Mouse (Mus musculus) kidney, adult 9 months (tissue): ENCODE results near the gene Gemin5.
"Not testable (repeated sequence)": the region's sequence is repeated elsewhere in the genome, so short reads cannot be mapped to it uniquely, and the experiment has no call there.

Source experiments
- DNase-seq: peaks from one replicate; pipeline ENCODE4 v3.0.0; 2022

Gemin5 gene

GRCm38 (mm10) chr11:58107009-58107408 is 61.3 kb downstream of the Gemin5 start:
- no peak for DNase-seq

- no peak for DNase-seq
These were observed 64.0 kb downstream of the Gemin5 start for GRCm38 (mm10) chr11:58104351-58104791.

- DNase-seq: peak; percentile 99
These were observed 64.5 kb downstream of the Gemin5 start, which contains the start of gene Cnot8 for GRCm38 (mm10) chr11:58103697-58104306. Cnot8 (plus strand) TSS chr11:58104153.

GRCm38 (mm10) chr11:58103344-58103653 is 65.0 kb downstream of the Gemin5 start:
- DNase-seq: no peak

GRCm38 (mm10) chr11:58102581-58103343 is 65.6 kb downstream of the Gemin5 start:
- no peak for DNase-seq

GRCm38 (mm10) chr11:58102146-58102545 is 66.2 kb downstream of the Gemin5 start:
- no peak for DNase-seq

- no peak for DNase-seq
These were observed 67.1 kb downstream of the Gemin5 start for GRCm38 (mm10) chr11:58101194-58101720.

GRCm38 (mm10) chr11:58100006-58100405 is 68.3 kb downstream of the Gemin5 start:
- no peak for DNase-seq

- not testable (repeated sequence) for DNase-seq
These were observed 70.0 kb downstream of the Gemin5 start for GRCm38 (mm10) chr11:58098366-58098720.

GRCm38 (mm10) chr11:58097621-58098365 is 70.5 kb downstream of the Gemin5 start:
- DNase-seq: no peak

- no peak for DNase-seq
These were observed 71.3 kb downstream of the Gemin5 start for GRCm38 (mm10) chr11:58096821-58097620.

GRCm38 (mm10) chr11:58096160-58096559 is 72.2 kb downstream of the Gemin5 start:
- DNase-seq: no peak

GRCm38 (mm10) chr11:58095561-58095960 is 72.8 kb downstream of the Gemin5 start:
- DNase-seq: no peak

GRCm38 (mm10) chr11:58094766-58095165 is 73.6 kb downstream of the Gemin5 start:
- no peak for DNase-seq

- no peak for DNase-seq
These were observed 75.3 kb downstream of the Gemin5 start, which contains the start of gene Gm12248 for GRCm38 (mm10) chr11:58093021-58093528. Gm12248 (minus strand) TSS chr11:58093134.

- no peak for DNase-seq
These were observed 75.8 kb downstream of the Gemin5 start for GRCm38 (mm10) chr11:58092541-58092940.

GRCm38 (mm10) chr11:58081716-58082115 is 86.6 kb downstream of the Gemin5 start:
- no peak for DNase-seq

- no peak for DNase-seq
These were observed 91.1 kb downstream of the Gemin5 start for GRCm38 (mm10) chr11:58077270-58077669.

GRCm38 (mm10) chr11:58072978-58073377 is 95.4 kb downstream of the Gemin5 start:
- DNase-seq: no peak
